Mouse (Mus musculus): ENCODE results near the gene Atxn2l. TPM values are rescaled to one million over a fixed set of nuclear protein-coding genes. Genes with fewer than 3 reads are reported as not detected.

The Atxn2l gene
- polyA plus RNA-seq, 1 experiment from 2014 or later, result 39.9 TPM

DNA sequence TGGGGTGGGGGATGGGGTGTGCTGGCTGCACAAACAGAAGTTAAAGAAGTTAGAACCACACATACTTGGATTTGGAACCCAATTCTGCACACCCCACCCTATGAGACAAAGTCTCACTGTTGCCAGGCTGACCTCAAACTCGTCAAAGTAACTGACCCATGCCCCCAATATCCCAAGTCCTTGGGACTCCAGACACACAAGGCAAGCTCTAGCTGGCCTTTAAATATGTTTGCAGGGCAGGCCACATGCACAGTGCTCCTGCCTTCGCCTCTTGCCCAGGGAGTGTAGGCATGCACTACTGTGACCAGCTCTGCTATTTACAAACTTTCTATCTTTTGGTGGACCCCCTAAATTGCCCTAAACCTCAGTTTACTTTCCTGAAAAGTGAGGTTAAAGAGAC lies 48.0 kb downstream of the Atxn2l start:
- no peaks in the 10 kb centered on the region for H3K27me3 ChIP-seq (ENCODE audit: control insufficient read depth, insufficient read depth, low read length)
- peaks cover 7% of the 10 kb centered on the region; the same call in 1 of the 2 replicates for H3K4me1 ChIP-seq (ENCODE audit: control insufficient read depth, insufficient read depth, low read length)
- no peak overlapping the region for H3K4me3 ChIP-seq (ENCODE audit: low read depth, low read length)
- H3K27ac ChIP-seq (ENCODE audit: low read depth, low read length), result no peak overlapping the region
- no peak overlapping the region for H3K9ac ChIP-seq (ENCODE audit: low read depth, low read length)
- H3K9me3 ChIP-seq (replicated peaks; ENCODE audit: control insufficient read depth, low read length), result no peaks in the 10 kb centered on the region
- no peaks in the 10 kb centered on the region for H3K36me3 ChIP-seq (ENCODE audit: control insufficient read depth, insufficient read depth, low read length)
- 74% methylated on average over 2 of the region's 2 CpGs for WGBS (ENCODE audit: insufficient replicate concordance)
- no peak for ATAC-seq (replicated peaks; ENCODE audit: insufficient number of reproducible peaks, low FRiP score, low TSS enrichment)
- no peak overlapping the region for H3K4me2 ChIP-seq

DNA sequence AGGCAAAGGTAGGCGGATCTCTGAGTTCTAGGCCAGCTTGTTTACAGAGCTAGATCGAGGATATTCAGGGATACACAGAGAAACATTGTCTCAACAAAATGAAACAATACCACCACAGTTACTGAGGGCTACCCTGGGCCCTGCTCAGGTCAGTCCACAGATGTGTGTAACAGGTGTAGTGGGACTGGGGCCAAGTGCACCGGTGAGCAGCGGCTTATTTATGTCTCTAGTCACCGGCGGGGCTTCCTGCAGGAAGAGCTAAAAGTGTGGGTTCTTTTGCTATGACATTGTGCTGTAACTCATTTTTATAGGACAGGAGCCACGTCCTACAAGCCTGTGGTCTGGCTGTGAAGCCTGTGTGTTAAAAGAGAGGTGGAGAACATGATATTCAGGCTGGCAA lies 49.4 kb downstream of the Atxn2l start:
- Histone ChIP-seq H3K9ac (ENCODE audit: low read depth, low read length) (no peak overlapping the region), H3K4me2 (no peak overlapping the region), H3K27me3 (ENCODE audit: control insufficient read depth, insufficient read depth, low read length) (no peaks in the 10 kb centered on the region), H3K36me3 (ENCODE audit: control insufficient read depth, insufficient read depth, low read length) (no peaks in the 10 kb centered on the region), H3K27ac (ENCODE audit: low read depth, low read length) (no peak overlapping the region), H3K4me3 (ENCODE audit: low read depth, low read length) (no peak overlapping the region), H3K9me3 (replicated peaks; ENCODE audit: control insufficient read depth, low read length) (no peaks in the 10 kb centered on the region), H3K4me1 (ENCODE audit: control insufficient read depth, insufficient read depth, low read length) (peaks cover 4% of the 10 kb centered on the region; the same call in 1 of the 2 replicates)
- no peak for ATAC-seq (replicated peaks; ENCODE audit: insufficient number of reproducible peaks, low FRiP score, low TSS enrichment)
- 73% methylated on average over 7 of the region's 7 CpGs for WGBS (ENCODE audit: insufficient replicate concordance)

DNA sequence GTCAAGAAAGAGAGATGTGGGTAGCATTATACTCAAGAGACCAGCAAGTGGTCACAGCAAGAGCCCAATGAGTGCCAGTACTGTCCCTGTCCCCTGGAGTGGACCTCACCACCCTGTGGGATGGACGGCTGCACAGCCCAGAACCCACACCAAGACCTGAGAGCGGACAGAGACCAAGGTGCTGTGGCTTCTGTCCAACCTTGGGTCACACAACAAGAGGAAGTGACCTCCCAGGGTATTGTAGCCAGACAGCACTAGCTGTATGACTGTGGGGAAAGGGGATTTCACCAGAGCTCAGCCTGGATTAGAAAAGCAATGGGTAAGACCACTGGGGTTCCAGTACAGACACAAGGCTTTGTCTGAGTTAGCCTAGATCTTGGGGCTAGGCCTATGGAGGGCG lies 51.0 kb downstream of the Atxn2l start:
- Histone ChIP-seq H3K4me1 (ENCODE audit: control insufficient read depth, insufficient read depth, low read length) (no peaks in the 10 kb centered on the region), H3K27me3 (ENCODE audit: control insufficient read depth, insufficient read depth, low read length) (no peaks in the 10 kb centered on the region), H3K4me3 (ENCODE audit: low read depth, low read length) (no peak overlapping the region), H3K9ac (ENCODE audit: low read depth, low read length) (no peak overlapping the region), H3K9me3 (replicated peaks; ENCODE audit: control insufficient read depth, low read length) (no peaks in the 10 kb centered on the region), H3K4me2 (no peak overlapping the region), H3K36me3 (ENCODE audit: control insufficient read depth, insufficient read depth, low read length) (peaks cover 4% of the 10 kb centered on the region), H3K27ac (ENCODE audit: low read depth, low read length) (no peak overlapping the region)
- WGBS (ENCODE audit: insufficient replicate concordance), result 81% methylated on average over 3 of the region's 3 CpGs
- ATAC-seq (replicated peaks; ENCODE audit: insufficient number of reproducible peaks, low FRiP score, low TSS enrichment), result no peak

DNA sequence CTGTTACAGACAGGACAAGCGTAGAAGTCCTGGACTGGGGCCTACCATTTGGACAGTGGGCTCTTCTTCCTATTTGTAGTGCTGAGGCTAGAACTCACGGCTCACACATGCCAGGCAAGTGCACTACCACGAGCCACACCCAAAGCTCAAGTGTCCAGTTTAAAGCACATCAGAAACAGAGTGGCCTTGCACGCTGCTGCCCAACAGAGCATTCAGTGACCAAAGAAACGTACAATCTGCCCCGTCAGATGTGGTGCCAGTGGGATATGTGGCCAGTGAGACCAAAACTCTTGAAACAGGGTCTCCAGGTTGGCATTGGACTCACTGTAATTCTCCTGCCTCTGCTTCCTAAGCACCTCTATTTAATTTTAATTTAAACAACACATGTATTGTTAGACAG lies 52.6 kb downstream of the Atxn2l start:
- H3K4me2 ChIP-seq, result no peak overlapping the region
- H3K9ac ChIP-seq (ENCODE audit: low read depth, low read length), result no peak overlapping the region
- no peak overlapping the region for H3K27ac ChIP-seq (ENCODE audit: low read depth, low read length)
- H3K27me3 ChIP-seq (ENCODE audit: control insufficient read depth, insufficient read depth, low read length), result no peaks in the 10 kb centered on the region
- H3K36me3 ChIP-seq (ENCODE audit: control insufficient read depth, insufficient read depth, low read length), result peaks cover 11% of the 10 kb centered on the region
- ATAC-seq (replicated peaks; ENCODE audit: insufficient number of reproducible peaks, low FRiP score, low TSS enrichment), result no peak
- no peaks in the 10 kb centered on the region for H3K4me1 ChIP-seq (ENCODE audit: control insufficient read depth, insufficient read depth, low read length)
- 89% methylated on average over 6 of the region's 6 CpGs for WGBS (ENCODE audit: insufficient replicate concordance)
- no peaks in the 10 kb centered on the region for H3K9me3 ChIP-seq (replicated peaks; ENCODE audit: control insufficient read depth, low read length)
- H3K4me3 ChIP-seq (ENCODE audit: low read depth, low read length), result no peak overlapping the region

DNA sequence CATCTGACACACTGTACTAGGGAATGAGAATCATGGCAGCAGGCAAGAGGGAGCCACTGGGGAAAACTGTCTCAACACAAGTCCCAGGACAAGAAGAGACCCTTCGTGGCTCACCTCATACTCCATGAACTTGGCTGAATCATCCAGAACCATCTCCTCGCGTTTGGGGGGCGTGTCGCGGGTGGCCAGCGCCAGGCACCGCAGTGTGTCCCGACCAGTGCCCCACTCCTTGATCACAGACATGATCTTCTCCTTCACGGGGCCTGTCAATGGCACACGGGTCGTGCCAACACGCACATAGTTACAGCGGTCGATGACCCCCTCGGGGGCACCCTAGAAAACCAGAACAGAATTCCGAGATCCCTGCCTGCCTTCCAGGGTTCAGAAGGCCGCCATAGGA lies 53.2 kb downstream of the Atxn2l start:
- no peaks in the 10 kb centered on the region for H3K9me3 ChIP-seq (replicated peaks; ENCODE audit: control insufficient read depth, low read length)
- WGBS (ENCODE audit: insufficient replicate concordance), result 79% methylated on average over 18 of the region's 18 CpGs
- no peaks in the 10 kb centered on the region for H3K27me3 ChIP-seq (ENCODE audit: control insufficient read depth, insufficient read depth, low read length)
- H3K4me2 ChIP-seq, result no peak overlapping the region
- no peaks in the 10 kb centered on the region for H3K4me1 ChIP-seq (ENCODE audit: control insufficient read depth, insufficient read depth, low read length)
- H3K36me3 ChIP-seq (ENCODE audit: control insufficient read depth, insufficient read depth, low read length), result peaks cover 18% of the 10 kb centered on the region
- ATAC-seq (replicated peaks; ENCODE audit: insufficient number of reproducible peaks, low FRiP score, low TSS enrichment), result no peak
- H3K27ac ChIP-seq (ENCODE audit: low read depth, low read length), result no peak overlapping the region
- H3K4me3 ChIP-seq (ENCODE audit: low read depth, low read length), result no peak overlapping the region
- no peak overlapping the region for H3K9ac ChIP-seq (ENCODE audit: low read depth, low read length)

DNA sequence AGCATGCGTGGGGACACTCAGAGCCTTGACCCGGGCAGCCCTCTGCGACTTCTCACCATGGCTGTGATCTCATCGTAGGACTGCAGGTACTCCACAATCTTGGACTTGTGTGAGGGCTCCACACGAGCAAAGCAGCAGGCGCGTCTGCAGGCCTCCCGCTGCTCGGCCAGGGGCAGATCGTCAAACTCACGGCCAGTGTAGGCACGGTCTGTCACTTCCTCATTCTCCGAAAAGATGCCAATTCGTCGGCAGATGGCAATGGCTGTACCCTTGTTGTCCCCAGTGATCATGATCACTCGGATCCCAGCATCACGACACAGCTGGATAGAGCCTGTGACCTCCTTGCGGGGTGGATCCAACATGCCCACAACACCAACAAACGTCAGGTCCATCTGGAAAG lies 54.8 kb downstream of the Atxn2l start:
- Histone ChIP-seq H3K4me2 (no peak overlapping the region), H3K27ac (ENCODE audit: low read depth, low read length) (no peak overlapping the region), H3K27me3 (ENCODE audit: control insufficient read depth, insufficient read depth, low read length) (no peaks in the 10 kb centered on the region), H3K36me3 (ENCODE audit: control insufficient read depth, insufficient read depth, low read length) (peaks cover 24% of the 10 kb centered on the region), H3K4me3 (ENCODE audit: low read depth, low read length) (no peak overlapping the region), H3K9ac (ENCODE audit: low read depth, low read length) (no peak overlapping the region), H3K9me3 (replicated peaks; ENCODE audit: control insufficient read depth, low read length) (no peaks in the 10 kb centered on the region), H3K4me1 (ENCODE audit: control insufficient read depth, insufficient read depth, low read length) (no peaks in the 10 kb centered on the region)
- WGBS (ENCODE audit: insufficient replicate concordance), result 88% methylated on average over 19 of the region's 19 CpGs
- no peak for ATAC-seq (replicated peaks; ENCODE audit: insufficient number of reproducible peaks, low FRiP score, low TSS enrichment)

DNA sequence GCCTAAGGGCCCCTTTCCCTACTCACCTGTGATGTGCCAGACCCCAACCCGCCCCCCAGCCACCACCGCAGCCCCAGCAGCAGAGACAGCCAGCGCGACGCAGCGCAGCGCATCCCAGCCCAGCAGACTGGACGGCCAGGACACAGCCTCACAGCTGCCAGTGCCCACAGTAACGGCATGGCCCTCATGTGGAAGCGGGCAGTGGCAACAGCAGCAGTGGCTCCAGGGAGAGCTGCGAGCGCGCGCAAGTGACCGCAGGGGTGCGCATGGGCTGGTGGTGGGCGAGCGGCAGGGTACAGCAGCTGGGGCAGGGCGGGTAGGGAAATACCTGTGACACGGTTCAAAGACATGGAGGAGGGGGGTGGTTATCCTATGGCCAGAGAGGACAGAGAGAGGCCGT lies 57.0 kb downstream of the Atxn2l start:
- ATAC-seq (replicated peaks; ENCODE audit: insufficient number of reproducible peaks, low FRiP score, low TSS enrichment), result no peak
- no peak overlapping the region for H3K4me2 ChIP-seq
- 82% methylated on average over 21 of the region's 21 CpGs for WGBS (ENCODE audit: insufficient replicate concordance)
- no peak overlapping the region for H3K9ac ChIP-seq (ENCODE audit: low read depth, low read length)
- H3K4me3 ChIP-seq (ENCODE audit: low read depth, low read length), result no peak overlapping the region
- H3K36me3 ChIP-seq (ENCODE audit: control insufficient read depth, insufficient read depth, low read length), result peaks cover 24% of the 10 kb centered on the region
- no peaks in the 10 kb centered on the region for H3K27me3 ChIP-seq (ENCODE audit: control insufficient read depth, insufficient read depth, low read length)
- no peak overlapping the region for H3K27ac ChIP-seq (ENCODE audit: low read depth, low read length)
- no peaks in the 10 kb centered on the region for H3K9me3 ChIP-seq (replicated peaks; ENCODE audit: control insufficient read depth, low read length)
- no peaks in the 10 kb centered on the region for H3K4me1 ChIP-seq (ENCODE audit: control insufficient read depth, insufficient read depth, low read length)

DNA sequence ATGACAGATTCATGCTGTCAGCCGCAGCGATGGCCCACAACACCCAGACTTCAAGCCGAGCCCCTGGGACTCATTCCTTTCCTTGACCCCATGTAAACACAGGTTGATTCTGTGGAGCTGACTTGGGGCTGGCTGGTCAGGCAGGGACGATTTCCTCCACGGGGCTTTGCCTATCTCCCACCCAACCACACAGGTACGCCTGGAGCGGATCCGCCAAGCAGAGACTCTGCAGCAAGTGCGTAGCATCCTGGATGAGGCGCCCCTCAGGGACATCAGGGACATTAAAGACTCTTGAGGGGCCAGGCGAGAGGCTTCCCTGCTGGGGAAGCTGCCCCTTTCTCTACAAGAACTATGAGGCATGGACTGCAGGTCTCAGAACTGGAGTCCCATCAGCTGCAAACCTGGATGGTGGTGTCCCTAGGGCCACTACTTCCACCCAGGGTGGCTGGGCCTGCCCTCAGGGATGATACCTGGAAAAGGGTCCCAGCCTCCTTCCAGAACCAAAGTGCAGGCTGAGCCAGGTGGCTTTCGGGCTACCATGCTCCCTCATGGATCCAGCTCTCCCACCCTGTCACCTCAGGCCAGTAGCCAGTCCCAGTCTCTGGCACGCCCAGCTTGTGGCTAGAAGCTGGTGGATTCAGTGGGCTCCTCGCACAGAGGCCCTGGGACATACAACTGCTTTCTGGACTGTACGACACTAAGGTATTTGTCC lies 58.0 kb downstream of the Atxn2l start:
- Histone ChIP-seq H3K4me1 (ENCODE audit: control insufficient read depth, insufficient read depth, low read length) (no peaks in the 10 kb centered on the region), H3K9ac (ENCODE audit: low read depth, low read length) (no peak overlapping the region), H3K4me3 (ENCODE audit: low read depth, low read length) (no peak overlapping the region), H3K9me3 (replicated peaks; ENCODE audit: control insufficient read depth, low read length) (no peaks in the 10 kb centered on the region), H3K36me3 (ENCODE audit: control insufficient read depth, insufficient read depth, low read length) (peaks cover 24% of the 10 kb centered on the region), H3K27me3 (ENCODE audit: control insufficient read depth, insufficient read depth, low read length) (no peaks in the 10 kb centered on the region), H3K4me2 (no peak overlapping the region), H3K27ac (ENCODE audit: low read depth, low read length) (no peak overlapping the region)
- 90% methylated on average over 15 of the region's 15 CpGs for WGBS (ENCODE audit: insufficient replicate concordance)
- ATAC-seq (replicated peaks; ENCODE audit: insufficient number of reproducible peaks, low FRiP score, low TSS enrichment), result no peak

DNA sequence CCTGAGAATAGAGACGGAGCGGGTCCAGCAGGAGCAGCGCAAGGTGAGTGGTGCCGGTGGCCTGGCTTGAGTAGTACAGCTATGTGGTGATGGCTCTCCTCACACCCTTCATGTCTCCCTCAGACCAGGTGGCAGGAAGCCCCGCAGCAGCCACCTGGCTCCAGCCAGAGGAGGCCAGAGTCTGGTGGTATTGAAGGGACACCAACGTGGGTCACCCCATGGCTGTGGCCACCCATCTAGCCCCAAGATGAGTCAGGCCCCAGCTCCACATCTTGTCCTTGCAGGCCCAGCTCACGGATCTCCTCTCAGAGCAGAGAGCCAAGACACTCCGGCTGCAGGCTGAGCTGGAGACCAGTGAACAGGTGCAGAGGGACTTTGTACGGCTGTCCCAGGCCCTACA lies 58.7 kb downstream of the Atxn2l start:
- no peak overlapping the region for H3K4me3 ChIP-seq (ENCODE audit: low read depth, low read length)
- no peaks in the 10 kb centered on the region for H3K4me1 ChIP-seq (ENCODE audit: control insufficient read depth, insufficient read depth, low read length)
- H3K36me3 ChIP-seq (ENCODE audit: control insufficient read depth, insufficient read depth, low read length), result peaks cover 24% of the 10 kb centered on the region
- 88% methylated on average over 9 of the region's 9 CpGs for WGBS (ENCODE audit: insufficient replicate concordance)
- no peaks in the 10 kb centered on the region for H3K9me3 ChIP-seq (replicated peaks; ENCODE audit: control insufficient read depth, low read length)
- H3K9ac ChIP-seq (ENCODE audit: low read depth, low read length), result no peak overlapping the region
- no peak overlapping the region for H3K27ac ChIP-seq (ENCODE audit: low read depth, low read length)
- no peak overlapping the region for H3K4me2 ChIP-seq
- 0 out of 2 replicates have a peak, but pooled peaks have one; percentile 24 for ATAC-seq (replicated peaks; ENCODE audit: insufficient number of reproducible peaks, low FRiP score, low TSS enrichment)
- H3K27me3 ChIP-seq (ENCODE audit: control insufficient read depth, insufficient read depth, low read length), result no peaks in the 10 kb centered on the region

All from heart, embryonic 11.5 days (tissue).